Mouse (Mus musculus) ES-E14 (cell line): ENCODE results near the gene Tln1.

Source experiments
- CHD2 ChIP-seq: IDR thresholded peaks from 2 replicates; pipeline ENCODE4 v1.6.1; 2014; ENCODE audit warnings: mild to moderate bottlenecking, low read depth, low read length, inconsistent platforms
- HCFC1 ChIP-seq: IDR thresholded peaks from 2 replicates; pipeline ENCODE4 v1.6.1; 2012; ENCODE audit warnings: low read length, inconsistent platforms, borderline replicate concordance; ENCODE audit not compliant: insufficient read depth
- ZC3H11A ChIP-seq: IDR thresholded peaks from 2 replicates; pipeline ENCODE4 v1.6.1; 2012; ENCODE audit warnings: low read depth, mild to moderate bottlenecking, inconsistent platforms, low read length, borderline replicate concordance
- ZNF384 ChIP-seq: IDR thresholded peaks from 2 replicates; pipeline ENCODE4 v1.6.1; 2012; ENCODE audit warnings: low read depth, low read length, inconsistent platforms

- TF ChIP-seq CHD2 (no peak), ZC3H11A (no peak), ZNF384 (no peak), HCFC1 (no peak)
Measured at GRCm38 (mm10) chr4:43571395-43572045, 9.0 kb upstream of the Tln1 start.
